Mouse (Mus musculus): ENCODE data around the gene Tmem170b.
A peak's percentile ranks its signal among the peaks of the same experiment; 100 is the strongest.

The Tmem170b gene

GRCm38 (mm10) chr13:41605099-41606010 is at the start of gene Tmem170b:
Gene Tmem170b (plus strand): TSS chr13:41605907.
- DNase-seq = peak; percentile 96 to 97

DNA sequence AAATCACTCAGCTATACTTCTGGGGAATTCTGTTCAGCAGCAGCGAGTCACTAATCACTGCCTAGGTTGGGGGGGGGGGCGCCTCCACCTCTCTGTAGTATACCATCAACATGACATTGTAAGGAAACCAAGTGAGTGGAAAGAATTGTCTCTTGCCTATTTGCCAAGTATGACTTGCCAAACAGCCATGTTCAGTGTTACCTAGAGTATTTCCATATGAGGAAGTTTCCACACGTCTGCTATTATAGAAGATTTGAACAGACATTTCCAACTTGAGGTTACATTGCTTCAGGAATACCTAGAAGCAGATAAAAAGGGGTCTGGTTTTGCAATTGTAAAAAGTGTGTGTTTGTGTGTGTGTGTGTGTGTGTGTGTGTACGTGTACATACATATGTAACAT is 44.7 kb upstream of the Tmem170b start:
- DNase-seq = no peak

DNA sequence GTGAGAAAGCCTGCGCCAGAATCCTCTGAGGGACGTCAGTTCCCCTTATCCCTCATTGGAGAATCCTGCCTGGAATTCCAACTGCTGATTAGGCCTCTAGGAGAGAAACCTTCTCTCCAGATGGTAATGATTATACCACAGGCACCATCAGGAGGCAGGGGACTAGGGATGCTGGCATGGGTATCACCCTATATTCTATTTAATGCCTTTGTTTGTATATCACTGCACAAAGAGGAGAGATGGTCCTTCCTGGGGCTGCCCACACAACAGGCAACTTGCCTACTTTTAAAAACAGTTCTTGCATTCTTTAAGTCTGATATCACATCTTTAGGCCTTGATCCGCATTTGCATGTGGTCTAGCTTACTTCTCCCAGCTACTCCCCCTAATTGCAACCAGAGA is 37.3 kb upstream of the Tmem170b start:
- DNase-seq = no peak

DNA sequence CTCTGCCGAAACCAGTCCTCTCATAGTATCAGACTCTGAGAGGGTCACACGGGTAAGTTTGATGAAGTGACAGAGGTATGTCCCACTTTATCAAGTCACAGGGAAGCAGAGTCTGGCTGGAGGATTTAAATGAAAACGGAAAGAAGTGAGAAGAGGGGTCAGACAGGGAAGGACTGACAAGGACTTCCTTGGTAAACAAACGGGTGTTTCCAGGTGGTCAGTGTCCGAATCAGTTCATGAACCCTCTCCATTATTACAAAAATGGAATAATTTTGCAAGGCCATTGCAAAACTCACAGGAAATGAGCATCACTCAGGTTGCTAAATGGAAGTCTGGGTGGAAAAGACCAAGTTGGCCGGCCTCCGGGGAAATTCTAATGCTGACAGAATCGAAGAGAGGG is 36.8 kb upstream of the Tmem170b start:
- DNase-seq = no peak

GRCm38 (mm10) chr13:41569776-41570175 is 35.9 kb upstream of the Tmem170b start:
- DNase-seq = no peak

DNA sequence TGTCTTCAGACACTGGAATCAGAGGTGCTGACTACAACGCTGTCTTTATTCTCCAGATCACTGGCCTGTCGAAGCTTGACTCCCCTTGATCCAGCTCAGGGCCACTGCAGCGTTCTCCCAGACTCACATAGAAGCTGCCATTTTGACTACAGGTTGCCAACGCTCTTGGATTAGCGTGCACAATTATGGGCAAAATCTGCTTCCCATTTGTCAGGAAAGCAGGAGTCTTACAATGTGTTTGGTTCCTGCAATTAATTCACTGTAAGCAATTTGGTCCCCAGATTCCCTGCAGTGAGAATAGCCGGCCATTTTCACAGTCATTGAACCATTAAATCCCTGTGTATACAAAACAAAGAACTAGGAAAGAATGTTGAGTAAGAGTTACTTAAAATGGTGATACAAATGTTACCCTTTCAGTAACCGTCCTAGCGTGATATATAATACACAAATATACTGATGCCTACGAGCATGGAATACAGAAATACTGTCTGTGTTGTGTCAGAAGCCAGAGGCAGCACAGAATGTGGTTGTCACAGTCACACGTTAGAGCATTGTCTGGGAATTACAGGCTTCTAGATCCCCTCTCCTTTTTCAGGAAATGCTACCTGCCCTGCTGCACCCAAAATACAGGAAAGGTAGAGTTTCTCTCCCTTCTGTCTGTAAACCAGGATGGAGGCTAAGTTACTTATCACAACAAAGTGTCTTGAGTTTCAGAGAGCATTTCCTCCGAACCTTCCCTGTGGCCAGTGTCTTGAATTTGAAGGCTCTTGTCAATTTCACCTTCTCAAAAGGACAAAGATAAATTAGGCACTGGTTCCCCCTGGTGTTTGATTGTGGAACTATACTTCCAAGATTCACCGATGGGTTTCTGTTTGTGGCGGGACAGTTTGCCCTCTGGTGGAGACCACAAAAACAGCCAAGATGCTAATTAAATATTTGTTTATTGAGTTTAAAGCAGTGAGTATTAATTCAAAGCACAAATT is 34.0 kb upstream of the Tmem170b start:
- peak in 1 of 2 experiments; percentile 73 for DNase-seq

GRCm38 (mm10) chr13:41572351-41572735 is 33.4 kb upstream of the Tmem170b start:
- no peak for DNase-seq

- no peak for DNase-seq
Measured at GRCm38 (mm10) chr13:41573126-41573846, 32.4 kb upstream of the Tmem170b start.

- no peak for DNase-seq
Measured at GRCm38 (mm10) chr13:41581058-41581457, 24.6 kb upstream of the Tmem170b start.

- DNase-seq = peak in 1 of 2 experiments; percentile 19
Measured at GRCm38 (mm10) chr13:41583666-41584357, 21.9 kb upstream of the Tmem170b start.

GRCm38 (mm10) chr13:41584358-41584680 is 21.4 kb upstream of the Tmem170b start:
- DNase-seq = no peak

- DNase-seq = no peak
Measured at GRCm38 (mm10) chr13:41584896-41585295, 20.8 kb upstream of the Tmem170b start.

GRCm38 (mm10) chr13:41596678-41597077 is 9.0 kb upstream of the Tmem170b start:
- no peak for DNase-seq

DNA sequence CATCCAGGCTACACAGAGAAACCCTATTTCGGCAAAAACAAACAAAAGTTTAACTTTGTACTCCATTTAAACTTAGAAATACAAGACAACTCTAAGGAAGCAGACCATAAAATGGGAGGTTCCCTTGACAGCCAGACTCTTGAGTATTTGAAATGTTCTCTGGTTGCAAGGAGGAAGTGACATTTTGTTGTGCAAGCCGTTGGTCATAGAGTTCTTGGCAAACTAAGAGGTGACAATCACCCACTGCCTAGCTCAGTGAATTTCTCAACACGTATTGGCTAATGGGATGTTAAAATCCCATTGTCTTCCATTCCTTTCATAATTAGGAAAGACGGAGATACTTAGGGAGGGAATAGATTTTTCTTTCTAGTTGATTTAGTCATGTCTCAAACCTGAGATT is 5.7 kb upstream of the Tmem170b start:
- no peak for DNase-seq

GRCm38 (mm10) chr13:41601056-41601455 is 4.7 kb upstream of the Tmem170b start:
- no peak for DNase-seq

DNA sequence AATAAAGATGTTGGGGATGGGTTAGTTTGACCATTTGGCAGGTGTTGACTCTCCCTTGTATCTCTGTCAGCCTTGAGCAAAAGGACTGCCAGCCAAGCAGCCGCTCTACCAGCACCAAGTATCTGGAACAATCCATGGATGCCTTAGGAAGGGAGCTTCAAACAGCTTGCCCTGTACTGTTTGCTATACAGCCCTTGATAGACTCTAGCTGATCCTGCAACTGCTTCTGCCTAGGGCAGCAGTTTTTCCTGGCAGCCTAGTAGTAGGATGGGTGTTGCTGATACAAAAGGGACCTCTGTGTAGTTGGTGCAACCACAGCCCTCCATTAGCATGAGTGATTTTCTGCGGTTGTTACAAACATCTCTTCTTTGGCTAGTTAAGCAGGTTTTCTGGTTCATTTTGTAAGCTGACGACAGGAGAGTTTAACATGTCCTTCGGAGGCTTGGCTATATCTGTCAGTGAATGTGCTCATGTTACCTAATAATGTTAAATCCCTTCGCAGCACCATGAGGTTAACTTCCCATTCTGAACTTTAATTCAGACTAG is 1.7 kb upstream of the Tmem170b start:
- no peak for DNase-seq

GRCm38 (mm10) chr13:41606081-41607000 is 634 bp downstream of the Tmem170b start:
- DNase-seq = peak; percentile 56 to 66

DNA sequence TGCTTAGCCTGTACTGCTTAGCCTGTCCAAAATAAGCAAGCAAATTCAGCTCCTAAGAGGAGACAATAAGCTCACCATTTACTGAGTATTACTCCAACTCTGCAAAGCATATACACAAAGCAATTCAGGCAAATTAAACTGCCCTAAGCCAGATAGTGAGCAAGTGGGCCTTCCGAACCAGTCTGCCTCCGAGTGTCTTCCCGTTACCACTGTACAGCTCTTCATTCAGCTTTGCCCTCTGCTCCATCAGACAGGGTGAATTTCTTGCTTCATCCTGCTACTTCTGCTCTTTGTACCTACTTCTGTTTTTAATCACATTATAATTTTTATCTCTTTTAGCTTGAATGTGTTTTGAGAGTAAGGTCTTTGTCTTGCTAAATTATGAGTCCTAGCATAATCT is 1.9 kb downstream of the Tmem170b start:
- DNase-seq = no peak

- no peak for DNase-seq
Measured at GRCm38 (mm10) chr13:41608559-41608958, 2.9 kb downstream of the Tmem170b start.

DNA sequence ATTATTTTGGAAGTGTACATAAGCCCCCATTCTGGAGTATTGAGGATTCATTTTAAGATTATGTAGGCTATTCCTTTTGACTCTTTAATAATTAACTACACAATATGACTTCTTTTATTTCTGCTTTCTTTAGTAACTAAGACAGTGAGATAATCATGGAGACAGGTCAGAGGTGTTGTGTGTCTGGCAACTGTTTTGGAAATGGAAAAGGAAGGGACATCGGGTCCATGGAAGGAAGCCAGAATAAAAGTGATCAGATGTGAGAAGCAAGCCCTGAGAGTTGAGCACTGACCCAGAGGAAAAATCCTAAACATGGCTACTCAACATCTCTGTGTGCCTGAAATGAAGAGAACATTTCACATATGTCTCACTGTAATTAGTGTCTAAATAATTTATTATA is 5.3 kb downstream of the Tmem170b start:
- no peak for DNase-seq

DNA sequence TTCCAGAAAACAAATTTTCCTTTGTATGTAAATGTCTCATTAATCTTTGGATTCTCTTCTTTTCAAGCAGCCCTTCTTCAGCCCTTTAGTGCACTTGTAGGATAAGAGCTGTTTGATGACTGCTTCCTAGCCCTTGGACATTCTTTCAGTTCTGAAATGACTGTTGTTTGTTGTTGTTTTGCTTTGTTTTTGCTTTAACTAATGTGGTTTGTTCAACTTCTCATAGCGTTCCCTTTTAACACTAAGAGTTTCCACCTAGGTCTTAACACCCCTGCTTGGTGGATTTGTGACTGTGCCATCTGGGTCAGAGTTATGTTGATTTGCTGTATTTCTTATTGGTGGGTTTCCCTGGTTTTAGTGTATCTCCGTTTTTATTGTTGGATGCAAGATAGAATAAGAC is 8.8 kb downstream of the Tmem170b start:
- no peak for DNase-seq

All from spleen, adult 18-20 months (tissue).